Mouse (Mus musculus) macrophage (primary cell): ENCODE results near the gene Cdc25b. TPM values are rescaled to one million over a fixed set of nuclear protein-coding genes. Genes with fewer than 3 reads are reported as not detected.

Source experiments
- H3K27ac ChIP-seq: fragments of 350-480 bp; formaldehyde crosslinking; 2 replicates; pipeline ENCODE4 v1.9.0; 2021
- H3K36me3 ChIP-seq: fragments of 350-480 bp; formaldehyde crosslinking; 2 replicates; pipeline ENCODE4 v1.9.0; 2021; ENCODE audit errors: inconsistent target
- H3K4me3 ChIP-seq: fragments of 350-480 bp; formaldehyde crosslinking; 2 replicates; pipeline ENCODE4 v1.9.0; 2021; ENCODE audit errors: inconsistent target
- H3K79me2 ChIP-seq: fragments of 350-480 bp; formaldehyde crosslinking; 2 replicates; pipeline ENCODE4 v1.9.0; 2021; ENCODE audit errors: inconsistent target
- WGBS: methylation state at CpG from one replicate; pipeline ENCODE4 v1.1.7; 2026; ENCODE audit warnings: inconsistent platforms; ENCODE audit not compliant: missing documents; 5-methylcytosine and 5-hydroxymethylcytosine counted together
- polyA plus RNA-seq: library from polyadenylated mRNA; stranded (reverse); fragments of 250-400 nt; gene quantifications from 3 replicates; pipeline ENCODE4 v1.2.4, GENCODE M21; 2018; ENCODE audit warnings: inconsistent platforms

Gene Cdc25b
- polyA plus RNA-seq, 1 experiment from 2014 or later: 9.4 TPM

DNA sequence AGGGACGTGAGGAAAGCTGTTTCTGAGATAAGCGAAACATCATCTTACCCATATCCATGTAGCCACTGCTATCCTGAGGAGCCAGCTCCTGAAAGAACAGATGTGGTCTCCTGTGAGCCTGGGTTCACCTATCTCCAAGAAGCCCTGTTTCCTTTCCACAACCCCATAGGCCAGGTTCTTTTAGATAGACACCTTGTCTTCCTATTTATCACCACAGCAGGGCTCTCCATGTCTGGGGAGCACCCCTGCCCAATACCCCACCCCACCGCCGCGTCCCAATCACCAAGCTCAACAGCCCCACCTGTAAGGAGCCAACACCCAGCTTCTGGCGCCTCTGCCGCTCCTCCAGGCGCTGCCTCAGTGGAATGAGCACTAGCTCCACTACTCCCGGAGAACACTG, 14.4 kb upstream of the Cdc25b start:
- H3K36me3 ChIP-seq: no peaks in the 10 kb centered on the region; the same call in 1 of the 2 replicates
- H3K27ac ChIP-seq: no peak overlapping the region
- H3K79me2 ChIP-seq: peaks cover 9% of the 10 kb centered on the region
- no peak overlapping the region for H3K4me3 ChIP-seq
- 79% methylated on average over 9 of the region's 9 CpGs for WGBS

DNA sequence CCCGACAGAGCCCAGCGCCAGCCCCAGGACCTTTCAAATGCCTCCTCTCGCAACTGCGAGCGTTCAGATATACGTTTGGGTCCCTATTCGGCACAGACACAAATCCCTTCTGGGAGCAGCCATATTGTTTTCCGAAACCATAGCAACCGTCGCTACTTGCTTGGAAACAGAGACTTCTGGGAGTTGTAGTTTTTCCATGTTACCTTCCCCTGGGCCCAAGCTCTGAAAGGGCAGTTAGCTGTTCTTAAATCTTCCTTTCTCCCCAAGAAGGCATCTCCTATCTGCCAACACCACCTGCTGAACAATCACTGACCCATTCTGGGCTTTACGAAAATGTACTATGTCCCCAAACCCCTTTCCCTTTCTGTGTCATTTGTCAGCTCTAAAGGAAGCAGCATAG, 12.0 kb upstream of the Cdc25b start:
- no peak overlapping the region for H3K27ac ChIP-seq
- H3K4me3 ChIP-seq: no peak overlapping the region; the same call in 1 of the 2 replicates
- peaks cover 5% of the 10 kb centered on the region; the same call in 1 of the 2 replicates for H3K36me3 ChIP-seq
- WGBS: 9% methylated on average over 11 of the region's 11 CpGs
- peaks cover 32% of the 10 kb centered on the region for H3K79me2 ChIP-seq

DNA sequence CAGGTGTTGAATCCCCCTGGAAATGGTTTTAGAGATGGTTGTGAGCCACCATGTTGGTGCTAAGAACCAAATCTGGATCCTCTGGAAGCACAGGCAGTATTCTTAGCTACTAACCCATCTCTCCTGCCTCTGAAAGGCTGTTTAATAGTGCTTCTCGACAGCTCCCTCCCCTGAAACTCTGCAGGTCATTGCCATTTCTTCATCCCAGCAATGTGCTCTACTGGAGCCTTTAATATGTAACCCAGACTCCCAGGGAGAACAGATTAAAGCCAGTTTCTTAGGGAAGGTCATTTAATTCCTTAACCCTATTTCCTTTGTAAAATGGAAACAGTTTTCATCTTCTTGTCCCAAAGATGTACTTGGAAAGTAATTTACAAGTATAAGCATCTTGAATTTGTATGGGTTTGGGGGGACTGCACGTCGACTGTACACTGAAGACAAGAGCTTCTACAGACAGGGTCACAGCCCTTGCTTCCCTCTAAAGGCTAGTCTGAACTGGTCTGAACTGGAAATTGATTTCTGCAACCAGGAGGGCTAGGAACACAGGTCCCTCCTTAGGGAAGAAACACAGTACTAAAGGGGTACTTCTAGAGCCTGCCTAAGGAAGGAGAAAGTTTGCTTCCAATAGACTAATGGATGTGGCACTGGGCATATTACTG, 11.3 kb upstream of the Cdc25b start:
- no peak overlapping the region for H3K27ac ChIP-seq
- no peak overlapping the region for H3K4me3 ChIP-seq
- H3K36me3 ChIP-seq: peaks cover 5% of the 10 kb centered on the region; the same call in 1 of the 2 replicates
- 69% methylated on average over 3 of the region's 3 CpGs for WGBS
- peaks cover 35% of the 10 kb centered on the region for H3K79me2 ChIP-seq

DNA sequence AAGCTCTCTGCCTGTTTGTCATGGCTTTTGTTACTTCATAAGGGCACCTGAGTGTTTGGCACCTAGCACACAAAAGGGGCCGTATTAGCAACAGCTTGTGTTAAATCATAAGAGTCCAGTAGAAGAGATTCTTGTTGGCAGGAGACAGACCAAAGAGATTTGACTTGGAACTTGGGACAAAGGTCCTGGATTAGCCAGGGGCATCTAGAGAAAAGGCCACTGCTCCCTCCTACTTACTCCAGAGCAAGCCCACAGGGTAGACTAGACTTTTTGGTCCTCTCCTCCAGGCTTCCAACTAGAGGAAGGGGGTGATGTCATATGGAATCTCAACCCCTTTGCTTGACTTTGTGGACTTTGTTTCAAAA, 10.8 kb upstream of the Cdc25b start:
- Histone ChIP-seq H3K79me2 (peaks cover 37% of the 10 kb centered on the region), H3K4me3 (no peak overlapping the region), H3K27ac (no peak overlapping the region), H3K36me3 (peaks cover 5% of the 10 kb centered on the region; the same call in 1 of the 2 replicates)
- WGBS: 91% methylated on average over 1 of the region's 1 CpGs

DNA sequence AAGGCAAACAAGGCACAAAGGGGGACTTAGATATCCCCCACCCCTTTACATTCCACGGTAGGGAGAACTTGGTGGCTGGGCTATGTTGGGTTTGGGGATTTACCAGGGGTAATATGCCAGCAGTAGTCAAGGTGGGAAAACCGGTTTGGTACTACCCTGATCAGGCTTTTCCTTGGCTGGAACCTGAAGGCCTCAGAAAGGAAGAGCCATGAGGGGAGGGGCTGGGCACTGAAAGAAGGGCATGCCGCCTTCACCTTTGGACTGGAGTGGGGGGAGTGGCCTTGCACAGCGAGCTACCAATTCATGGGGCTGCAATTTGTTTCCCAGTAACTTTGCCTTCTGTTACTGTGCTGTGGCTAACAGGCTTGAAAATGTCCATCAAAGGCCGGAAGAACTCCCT, 10.3 kb upstream of the Cdc25b start:
- no peak overlapping the region for H3K4me3 ChIP-seq
- H3K79me2 ChIP-seq: peaks cover 37% of the 10 kb centered on the region
- no peak overlapping the region for H3K27ac ChIP-seq
- 83% methylated on average over 5 of the region's 5 CpGs for WGBS
- H3K36me3 ChIP-seq: peaks cover 5% of the 10 kb centered on the region; the same call in 1 of the 2 replicates

DNA sequence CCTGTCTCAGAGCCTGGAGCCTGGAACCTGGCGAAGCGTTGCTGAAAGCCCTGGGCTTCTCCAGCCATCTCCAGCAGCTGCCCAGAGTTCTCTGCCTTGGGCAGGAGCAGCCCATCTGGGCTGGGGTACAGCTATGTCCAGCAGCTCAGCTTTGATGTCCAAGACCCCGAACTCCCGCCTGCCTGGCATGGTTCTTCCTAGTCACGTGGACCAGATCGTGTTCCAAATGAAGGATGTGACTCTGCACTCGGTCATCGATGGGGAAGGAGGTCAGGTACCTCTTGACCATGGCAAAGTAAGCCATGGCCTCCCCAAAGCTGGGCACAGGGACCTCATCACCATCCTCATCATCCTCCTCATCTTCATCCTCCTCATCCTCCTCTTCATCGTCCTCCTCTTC, 8.8 kb upstream of the Cdc25b start:
- peak overlapping the region; percentile 61 for H3K4me3 ChIP-seq
- no peak overlapping the region for H3K27ac ChIP-seq
- peaks cover 37% of the 10 kb centered on the region for H3K79me2 ChIP-seq
- 88% methylated on average over 9 of the region's 9 CpGs for WGBS
- H3K36me3 ChIP-seq: peaks cover 5% of the 10 kb centered on the region; the same call in 1 of the 2 replicates

DNA sequence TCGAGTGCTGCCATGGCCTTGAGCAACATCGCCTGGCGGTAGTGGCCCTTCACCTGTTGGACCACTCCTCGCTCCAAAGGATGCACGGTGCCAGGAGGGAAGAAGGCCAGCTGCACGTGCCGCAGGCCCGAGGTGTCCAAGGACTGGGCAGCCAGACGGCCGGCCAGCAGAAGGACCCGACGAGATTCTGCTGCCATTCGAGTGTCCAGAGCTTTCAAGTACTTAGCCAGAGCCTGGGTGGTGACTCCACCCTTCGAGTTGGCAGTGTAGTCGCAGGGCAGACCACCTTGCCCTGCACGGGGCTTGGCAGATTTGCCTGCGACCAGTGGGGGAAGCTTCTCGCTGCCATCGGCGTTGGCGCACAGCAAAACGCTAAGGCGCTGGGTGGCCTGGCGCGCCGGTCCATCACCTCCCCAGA, 7.9 kb upstream of the Cdc25b start:
- Histone ChIP-seq H3K27ac (peak overlapping the region; percentile 25; the same call in 1 of the 2 replicates), H3K36me3 (peaks cover 5% of the 10 kb centered on the region; the same call in 1 of the 2 replicates), H3K4me3 (peak overlapping the region; percentile 61), H3K79me2 (peaks cover 37% of the 10 kb centered on the region)
- 47% methylated on average over 25 of the region's 26 CpGs for WGBS

DNA sequence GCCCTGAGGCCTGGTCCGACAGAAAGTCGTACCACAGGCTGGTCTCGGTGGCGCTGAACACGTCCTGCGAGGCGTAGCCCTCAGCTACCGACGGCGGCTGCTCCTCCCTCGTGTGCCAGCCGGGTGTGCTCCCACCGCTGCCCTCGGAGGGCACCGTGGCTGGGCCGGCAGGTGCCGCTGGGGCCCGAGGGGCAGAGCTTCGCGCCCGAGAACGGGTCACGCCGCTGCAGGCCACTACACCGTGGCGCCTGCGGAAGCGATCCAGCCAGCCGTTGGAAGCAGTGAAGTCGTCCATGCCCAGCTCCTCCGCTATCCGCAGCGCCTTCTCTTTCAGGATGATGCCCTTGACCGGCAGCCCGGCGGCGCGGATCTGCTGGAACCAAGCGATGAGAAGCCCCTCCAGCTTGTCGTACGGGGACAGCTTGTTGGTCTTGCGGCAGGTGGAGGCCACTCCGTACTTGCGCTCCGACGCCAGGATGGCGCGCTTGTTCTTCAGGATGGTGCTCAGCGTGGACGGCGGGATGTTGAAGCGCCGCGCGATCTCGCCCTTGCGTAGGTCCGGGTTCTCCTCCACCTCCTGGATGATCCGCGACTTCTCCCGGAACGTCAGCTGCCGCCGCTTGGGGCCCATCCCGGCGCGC, 7.4 kb upstream of the Cdc25b start:
- peak overlapping the region; percentile 61 for H3K4me3 ChIP-seq
- H3K27ac ChIP-seq: peak overlapping the region; percentile 73
- under 1% methylated on average over 65 of the region's 67 CpGs for WGBS
- H3K36me3 ChIP-seq: peaks cover 5% of the 10 kb centered on the region; the same call in 1 of the 2 replicates
- peaks cover 37% of the 10 kb centered on the region for H3K79me2 ChIP-seq

DNA sequence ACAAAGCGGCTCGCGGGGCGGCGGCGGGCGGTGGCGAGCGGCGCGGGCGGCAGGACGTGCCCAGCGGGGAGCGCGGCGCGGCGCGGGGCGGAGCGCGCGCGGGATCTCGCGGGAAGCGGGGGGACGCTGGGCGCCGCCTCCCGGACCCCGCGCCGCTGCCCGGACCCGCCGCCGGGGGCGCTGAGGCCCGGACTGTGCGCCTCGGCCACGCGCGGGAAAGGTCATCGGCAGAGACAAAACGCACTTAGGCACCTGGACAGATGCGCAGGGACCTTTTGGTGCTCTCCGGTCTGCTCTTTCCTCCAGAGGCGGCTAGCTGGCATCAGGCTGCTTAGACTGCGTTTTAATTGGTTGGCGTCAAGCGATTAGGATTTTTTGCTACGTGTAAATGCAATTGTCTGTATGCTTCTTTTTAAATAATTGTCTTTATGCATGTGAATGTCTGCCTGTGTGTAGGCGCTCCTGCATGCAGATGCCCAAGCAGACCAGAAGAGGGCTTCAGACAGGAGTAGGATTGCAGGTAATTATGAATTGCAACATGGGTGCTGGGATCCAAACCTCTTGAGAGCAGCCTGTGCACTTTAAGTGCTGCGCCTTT, 6.7 kb upstream of the Cdc25b start, which contains the start of gene Cenpb:
Gene Cenpb, minus strand, starts transcription at position 78 of the 598 bp plus-strand sequence.
- H3K4me3 ChIP-seq: peak within 1 kb of the TSS; percentile 61
- peaks cover 5% of the 10 kb centered on the region; the same call in 1 of the 2 replicates for H3K36me3 ChIP-seq
- 2% methylated on average over 52 of the region's 57 CpGs for WGBS
- H3K27ac ChIP-seq: peak within 1 kb of the TSS; percentile 73
- H3K79me2 ChIP-seq: peaks cover 37% of the 10 kb centered on the region

DNA sequence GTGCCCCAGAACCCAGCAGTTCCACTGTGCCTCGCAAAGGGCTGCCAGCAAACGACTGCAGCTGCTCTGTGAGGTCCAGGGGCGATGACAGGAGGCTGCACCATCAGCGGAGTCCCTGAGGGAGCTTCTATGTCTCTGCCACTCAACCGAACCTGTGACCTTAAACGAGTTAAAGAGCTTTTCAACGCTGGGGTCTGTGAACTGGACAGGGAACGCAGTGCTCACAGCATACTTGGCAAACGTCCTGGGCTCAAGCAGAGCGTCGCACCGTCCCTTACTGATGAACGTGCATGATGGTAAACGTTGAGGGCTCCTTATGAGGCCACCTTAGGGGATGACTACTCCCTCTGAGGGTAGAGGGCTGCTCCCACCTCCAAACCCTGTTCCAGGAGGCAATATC, 406 bp upstream of the Cdc25b start:
- Histone ChIP-seq H3K4me3 (peak overlapping the region; percentile 70), H3K36me3 (no peaks in the 10 kb centered on the region), H3K79me2 (peaks cover 23% of the 10 kb centered on the region), H3K27ac (peak overlapping the region; percentile 38; the same call in 1 of the 2 replicates)
- WGBS: 12% methylated on average over 14 of the region's 14 CpGs

DNA sequence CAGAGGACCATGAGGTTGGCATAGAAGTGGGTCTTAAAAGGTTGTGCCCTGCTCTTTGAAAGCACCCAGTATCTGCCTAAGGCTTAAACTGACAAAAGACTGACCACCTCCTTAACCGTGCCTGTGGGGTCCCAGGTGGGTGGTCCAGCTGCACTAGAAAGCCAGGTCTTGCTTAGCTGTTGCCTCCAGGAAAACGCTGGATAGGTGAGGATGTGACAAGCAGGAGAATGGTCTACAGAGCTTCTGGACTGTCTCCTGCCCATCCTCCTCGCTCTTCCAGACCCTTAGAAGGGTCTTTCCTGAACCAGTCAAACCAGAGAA, 813 bp downstream of the Cdc25b start:
- WGBS: 67% methylated on average over 3 of the region's 3 CpGs
- no peaks in the 10 kb centered on the region; the same call in 1 of the 2 replicates for H3K36me3 ChIP-seq
- peaks cover 23% of the 10 kb centered on the region for H3K79me2 ChIP-seq
- H3K27ac ChIP-seq: peak overlapping the region; percentile 68
- H3K4me3 ChIP-seq: peak overlapping the region; percentile 70

DNA sequence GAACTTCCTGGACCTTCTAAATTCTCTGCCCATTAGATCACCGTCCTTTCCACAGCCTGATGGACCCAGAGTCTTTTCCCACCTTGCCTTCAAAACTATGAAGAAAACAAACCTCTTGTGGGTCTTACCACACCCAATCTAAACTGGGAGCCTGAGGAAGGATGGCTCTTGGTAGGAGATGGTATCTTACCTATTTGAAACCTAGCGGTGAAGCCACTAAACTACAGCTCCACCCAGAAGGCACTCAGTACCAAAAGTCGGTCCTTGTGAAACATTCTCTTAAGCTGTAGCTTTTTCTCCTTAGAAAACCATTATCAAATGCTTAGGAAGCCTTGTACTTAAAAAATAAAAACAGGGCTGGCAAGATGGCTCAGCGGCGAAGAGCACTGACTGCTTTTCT, 1.6 kb downstream of the Cdc25b start:
- 98% methylated on average over 5 of the region's 5 CpGs for WGBS
- no peak overlapping the region for H3K27ac ChIP-seq
- peak overlapping the region; percentile 70; the same call in 1 of the 2 replicates for H3K4me3 ChIP-seq
- peaks cover 23% of the 10 kb centered on the region for H3K79me2 ChIP-seq
- peaks cover 6% of the 10 kb centered on the region; the same call in 1 of the 2 replicates for H3K36me3 ChIP-seq

DNA sequence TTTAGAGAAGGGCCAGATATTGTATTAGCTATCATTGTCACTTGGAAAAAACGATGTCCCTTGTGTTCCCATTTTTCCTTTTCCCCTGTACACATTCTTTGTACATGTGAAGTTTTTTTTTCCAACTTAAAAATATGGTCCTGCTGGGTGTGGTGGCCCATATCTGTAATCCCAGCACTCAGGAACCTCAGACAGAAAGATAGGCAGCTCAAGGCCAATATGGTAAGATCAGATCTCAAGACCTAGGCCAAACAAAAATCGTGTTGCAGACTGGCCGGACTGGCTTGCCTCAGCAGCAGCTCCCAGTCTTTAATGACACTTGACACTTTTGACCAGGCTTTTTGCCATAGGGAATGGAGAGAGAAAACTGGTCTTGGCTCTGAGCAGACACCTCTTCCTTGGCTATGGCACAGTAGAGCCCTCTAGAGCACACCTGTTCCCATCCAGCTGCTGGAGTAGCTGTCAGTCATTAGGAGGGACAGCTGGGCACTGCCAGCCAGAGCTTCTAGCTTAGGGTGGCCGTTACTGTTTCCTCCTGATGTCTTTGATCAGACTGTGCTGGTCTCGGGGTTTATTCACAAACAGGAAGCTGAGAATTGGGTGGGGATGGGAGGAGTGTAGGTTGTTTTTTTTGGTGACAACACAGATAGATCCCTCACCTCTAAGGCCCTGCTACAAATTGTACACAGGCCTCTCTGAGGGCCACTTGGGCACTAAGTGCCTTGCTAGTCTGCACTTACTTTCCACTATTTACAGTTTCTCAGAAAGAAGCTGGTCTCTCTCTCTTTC, 3.0 kb downstream of the Cdc25b start:
- Histone ChIP-seq H3K27ac (peak overlapping the region; percentile 13; the same call in 1 of the 2 replicates), H3K36me3 (peaks cover 16% of the 10 kb centered on the region; the same call in 1 of the 2 replicates), H3K4me3 (no peak overlapping the region), H3K79me2 (peaks cover 23% of the 10 kb centered on the region)
- WGBS: 68% methylated on average over 5 of the region's 5 CpGs

DNA sequence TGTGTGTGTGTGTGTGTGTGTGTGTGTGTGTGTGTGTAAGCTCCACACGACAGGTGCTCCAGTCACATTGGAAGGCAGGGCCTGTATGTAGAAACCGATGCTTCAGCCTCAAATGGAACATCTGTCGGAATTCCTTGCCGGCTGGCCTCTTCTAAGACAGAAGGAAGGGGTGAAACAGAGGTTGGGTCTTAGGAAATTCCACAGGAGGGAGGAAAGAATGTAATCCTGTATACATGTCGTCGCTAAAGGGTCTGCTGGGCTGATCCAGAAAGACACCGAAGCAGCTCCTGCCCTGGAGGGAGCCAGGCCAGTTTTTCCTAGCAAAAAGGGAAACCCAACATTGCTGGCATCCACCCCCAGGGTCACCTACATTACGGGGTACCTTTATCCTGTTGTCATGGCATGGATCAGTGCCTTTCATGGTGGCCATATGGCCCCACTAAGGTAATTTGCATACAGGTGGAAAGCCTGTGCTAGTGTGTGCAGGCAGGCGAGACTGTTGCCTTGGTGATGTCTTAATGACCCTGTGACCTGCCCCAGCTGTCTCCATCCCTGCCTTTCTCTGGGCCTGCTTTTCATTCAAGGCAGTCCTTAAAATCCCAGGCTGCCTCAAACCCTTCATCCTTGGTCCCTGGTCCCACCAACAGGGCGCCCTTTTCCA, 3.7 kb downstream of the Cdc25b start:
- H3K27ac ChIP-seq: no peak overlapping the region
- H3K4me3 ChIP-seq: no peak overlapping the region
- WGBS: 97% methylated on average over 9 of the region's 10 CpGs
- peaks cover 23% of the 10 kb centered on the region for H3K79me2 ChIP-seq
- H3K36me3 ChIP-seq: peaks cover 16% of the 10 kb centered on the region; the same call in 1 of the 2 replicates
